Mouse (Mus musculus) Patski (cell line): ENCODE data around the gene Nav2. TPM values are rescaled to one million over a fixed set of nuclear protein-coding genes. Genes with fewer than 3 reads are reported as not detected.

Source experiments
- ATAC-seq: fragments of 100-300 bp; one replicate; pipeline ENCODE4 v1.8.0; 2021
- CTCF ChIA-PET: fragments of 350-600 bp; sonication (Branson Sonifier 250); formaldehyde crosslinking; loops from one replicate; lab custom pipeline; 2022; ENCODE audit warnings: inconsistent platforms; lab: Charles Lee
- POLR2A ChIA-PET: fragments of 350-600 bp; sonication (Branson Sonifier 250); formaldehyde crosslinking; loops from one replicate; lab custom pipeline; 2022; ENCODE audit warnings: antibody characterized with exemption, inconsistent platforms; lab: Charles Lee
- DNase-seq: peaks from one replicate; pipeline ENCODE4 v3.0.0-alpha.2; 2011; ENCODE audit warnings: low read depth, low spot score
- H3K27me3 ChIP-seq: fragments of 371-371 bp; one replicate; pipeline ENCODE4 v1.5.1; 2021
- CTCF ChIP-seq: fragments of 100-300 bp; IDR thresholded peaks from one replicate; pipeline ENCODE4 v1.5.1; 2021
- in situ Hi-C: fragments of 300-500 bp; cut with MboI; formaldehyde crosslinking; loops from 3 replicates; pipeline ENCODE4 v1.11.1; 2018; ENCODE audit warnings: low pct_unique_long_range_greater_than_20kb, mixed read lengths
- polyA plus RNA-seq: library from polyadenylated mRNA; unstranded; gene quantifications from one replicate; pipeline ENCODE4 v1.2.3, GENCODE M21; 2021

Gene Nav2
- polyA plus RNA-seq, 1 experiment from 2014 or later: 13.3 TPM

- ChIA-PET POLR2A (interaction anchor here (0.8 kb wide), 1 partner anchor 8 kb away, joined by 3 read pairs; no protein-coding TSS in a partner anchor), CTCF (interaction anchor here (0.7 to 2.0 kb wide), 2 partner anchors 12 to 68 kb away, joined by 3 to 7 read pairs; no protein-coding TSS in a partner anchor)
- peak; percentile 85 for ATAC-seq
Measured at GRCm38 (mm10) chr7:49318183-49318897, 409.8 kb downstream of the Nav2 start.

GRCm38 (mm10) chr7:49318898-49319293, 410.4 kb downstream of the Nav2 start:
- ATAC-seq: no peak
- TF ChIP-seq CTCF: no peak
- in situ Hi-C loops: no loop called here
- H3K27me3 ChIP-seq: no peaks in the 10 kb centered on the region
- no peak for DNase-seq
- CTCF ChIA-PET: interaction anchor here (1.1 kb wide), 1 partner anchor 9 kb away, joined by 3 read pairs; no protein-coding TSS in a partner anchor
- POLR2A ChIA-PET: interaction anchor here (0.5 to 0.9 kb wide), 2 partner anchors 14 to 140 kb away, joined by 3 read pairs; no protein-coding TSS in a partner anchor

More at GRCm38 (mm10) chr7:49318183-49318897, 409.8 kb downstream of the Nav2 start:
- no peak for TF ChIP-seq CTCF
- no peaks in the 10 kb centered on the region for H3K27me3 ChIP-seq
- in situ Hi-C loops: no loop called here
- DNase-seq: peak; percentile 73

DNA sequence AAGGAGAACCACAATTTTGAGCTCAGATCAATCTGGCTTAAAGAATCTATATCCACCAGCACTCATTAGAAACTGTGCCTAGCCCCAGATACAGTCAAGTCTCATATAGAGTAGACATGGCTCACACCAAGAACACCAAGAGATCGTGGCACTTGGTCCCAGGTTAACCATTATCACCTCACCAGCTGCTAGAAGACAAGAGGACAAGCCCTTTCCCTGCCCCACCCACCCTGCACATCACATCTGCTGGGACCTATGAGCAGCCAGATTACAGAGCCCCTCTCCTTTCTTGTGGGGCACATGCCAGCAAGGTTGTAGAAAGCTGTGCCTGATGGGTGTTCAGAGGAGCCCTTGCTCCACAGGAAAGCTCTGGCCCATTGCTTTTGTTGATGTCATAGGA, 411.5 kb downstream of the Nav2 start:
- TF ChIP-seq CTCF: no peak
- DNase-seq: no peak
- in situ Hi-C loops: no loop called here
- ATAC-seq: no peak
- POLR2A ChIA-PET: interaction anchor here (0.6 to 0.9 kb wide), 2 partner anchors 16 to 69 kb away, joined by 3 read pairs; no protein-coding TSS in a partner anchor
- CTCF ChIA-PET: interaction anchor here (1.1 to 1.3 kb wide), 2 partner anchors 8 to 47 kb away, joined by 3 read pairs; no protein-coding TSS in a partner anchor
- no peaks in the 10 kb centered on the region for H3K27me3 ChIP-seq

DNA sequence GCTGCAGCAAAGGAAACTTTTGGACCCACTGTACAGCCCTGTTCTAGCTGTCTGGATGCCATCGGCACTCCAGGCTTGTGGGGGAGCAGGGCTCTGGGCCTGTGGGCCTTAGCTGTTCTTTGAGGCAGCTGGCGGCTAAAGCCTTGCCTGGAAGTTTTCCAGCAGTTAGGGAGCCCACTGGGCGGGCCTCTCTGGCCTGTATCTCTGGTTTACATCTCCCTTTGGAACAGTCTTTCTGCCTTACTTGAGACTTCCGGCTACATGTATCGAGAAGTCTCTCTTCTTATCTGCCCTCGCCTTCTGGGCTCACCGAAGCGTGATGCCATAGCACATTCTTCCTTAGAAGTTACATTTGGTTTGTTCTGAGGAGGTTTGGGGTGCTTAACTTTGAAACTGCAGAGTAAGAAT, 412.6 kb downstream of the Nav2 start:
- ATAC-seq (no peak), DNase-seq (no peak)
- no peaks in the 10 kb centered on the region for H3K27me3 ChIP-seq
- ChIA-PET CTCF (interaction anchor here (1.3 to 1.8 kb wide), 2 partner anchors 19 to 48 kb away, joined by 3 to 5 read pairs; no protein-coding TSS in a partner anchor), POLR2A (no interaction called here)
- no peak for TF ChIP-seq CTCF
- in situ Hi-C loops: no loop called here

DNA sequence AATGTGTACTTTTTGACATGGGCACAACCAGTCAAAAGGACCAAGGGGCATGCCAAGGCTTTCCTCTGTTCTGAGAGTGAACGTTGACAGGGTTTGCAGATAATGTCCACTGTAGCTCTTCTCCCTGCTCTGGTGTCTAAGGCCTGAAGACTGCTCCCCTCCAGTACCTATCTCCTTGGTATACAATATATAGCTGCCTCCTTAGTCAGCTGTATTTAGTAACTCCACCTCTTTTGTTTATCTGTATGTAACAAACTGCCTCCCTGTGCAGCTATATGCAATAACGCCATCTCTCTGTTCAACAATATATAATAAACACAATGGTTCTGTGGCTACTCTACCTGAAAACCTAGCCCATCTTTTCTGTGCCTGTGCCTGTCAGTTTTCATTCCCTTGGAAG, 413.7 kb downstream of the Nav2 start:
- ATAC-seq (no peak), DNase-seq (no peak)
- POLR2A ChIA-PET: no interaction called here
- no peaks in the 10 kb centered on the region for H3K27me3 ChIP-seq
- no peak for TF ChIP-seq CTCF
- CTCF ChIA-PET: interaction anchor here (1.8 kb wide), 1 partner anchor 20 kb away, joined by 5 read pairs; no protein-coding TSS in a partner anchor
- in situ Hi-C loops: no loop called here

DNA sequence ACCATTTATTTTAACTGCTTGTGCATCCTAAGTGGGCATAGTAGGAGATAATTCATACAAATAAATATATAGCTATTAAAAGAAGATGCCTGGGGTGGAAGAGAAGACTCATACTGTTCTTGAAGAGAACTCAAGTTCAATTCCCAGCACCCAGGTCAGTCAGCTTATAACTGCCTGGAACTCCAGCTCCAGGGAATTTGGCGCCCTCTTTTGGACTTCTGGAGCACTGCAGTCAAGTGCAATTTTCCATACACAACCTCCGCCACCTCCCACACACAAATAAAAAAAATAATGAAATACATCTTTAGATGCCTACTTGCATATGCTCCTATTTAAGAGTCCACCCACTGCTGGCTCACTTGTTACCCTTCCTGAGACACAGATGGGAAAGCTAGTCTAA, 416.1 kb downstream of the Nav2 start:
- H3K27me3 ChIP-seq: no peaks in the 10 kb centered on the region
- CTCF ChIA-PET: interaction anchor here (0.8 to 1.8 kb wide), 10 partner anchors 9 to 197 kb away, joined by 3 to 4 read pairs (median 3); no protein-coding TSS in a partner anchor
- DNase-seq: no peak
- peak; percentile 59 for TF ChIP-seq CTCF
- POLR2A ChIA-PET: no interaction called here
- no peak for ATAC-seq
- in situ Hi-C loops: no loop called here

- TF ChIP-seq CTCF: no peak
- in situ Hi-C loops: no loop called here
- POLR2A ChIA-PET: interaction anchor here (1.0 kb wide), 1 partner anchor 8 kb away, joined by 3 read pairs; no protein-coding TSS in a partner anchor
- no peak for ATAC-seq
- CTCF ChIA-PET: no interaction called here
- DNase-seq: no peak
- no peaks in the 10 kb centered on the region for H3K27me3 ChIP-seq
Measured at GRCm38 (mm10) chr7:49326136-49326722, 417.7 kb downstream of the Nav2 start.

DNA sequence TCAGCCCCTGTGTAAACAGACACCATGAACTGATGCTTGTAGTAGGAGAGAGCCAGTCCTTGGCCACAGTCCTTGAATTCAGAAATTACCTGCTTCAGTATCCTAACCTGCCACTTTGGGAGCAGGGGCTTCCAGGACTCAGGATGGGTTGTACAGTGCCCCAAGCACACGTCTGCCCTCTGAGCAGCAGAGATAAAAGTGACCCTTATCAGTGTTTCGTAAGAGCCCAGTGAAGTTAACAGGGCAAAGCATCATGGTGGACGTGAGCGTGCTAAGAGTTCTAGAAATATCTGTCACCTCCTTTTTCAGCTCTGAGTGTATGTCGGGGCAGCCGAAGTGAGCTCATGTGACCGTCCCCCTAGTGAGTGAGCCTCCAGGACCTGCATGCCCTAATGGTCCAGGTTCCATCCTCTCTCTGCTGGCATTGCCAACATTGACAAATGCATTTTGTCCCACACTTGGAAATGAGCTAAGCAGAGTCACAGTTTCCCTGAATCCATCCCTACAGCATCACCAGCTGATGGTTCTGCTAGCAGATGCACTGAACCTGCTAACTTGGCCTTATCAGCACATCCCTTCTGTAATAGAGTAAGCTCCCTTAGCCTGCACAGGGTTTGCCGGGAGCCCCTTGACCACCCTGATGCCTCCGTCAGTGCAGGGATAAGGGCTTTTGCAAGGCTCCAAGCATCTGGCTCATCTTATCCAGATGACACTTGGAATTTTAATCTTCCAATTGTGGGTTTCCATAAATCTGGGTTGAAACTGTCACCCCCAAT, 418.6 kb downstream of the Nav2 start:
- in situ Hi-C loops: no loop called here
- DNase-seq (no peak), ATAC-seq (no peak)
- H3K27me3 ChIP-seq: no peaks in the 10 kb centered on the region
- ChIA-PET CTCF (interaction anchor here (1.1 kb wide), 1 partner anchor 8 kb away, joined by 3 read pairs; no protein-coding TSS in a partner anchor), POLR2A (interaction anchor here (1.0 kb wide), 1 partner anchor 9 kb away, joined by 3 read pairs; no protein-coding TSS in a partner anchor)
- no peak for TF ChIP-seq CTCF

GRCm38 (mm10) chr7:49330181-49330580, 421.7 kb downstream of the Nav2 start:
- DNase-seq (no peak), ATAC-seq (no peak)
- in situ Hi-C loops: no loop called here
- ChIA-PET POLR2A (no interaction called here), CTCF (interaction anchor here (0.8 to 1.4 kb wide), 2 partner anchors 18 to 198 kb away, joined by 3 to 4 read pairs; no protein-coding TSS in a partner anchor)
- H3K27me3 ChIP-seq: no peaks in the 10 kb centered on the region
- TF ChIP-seq CTCF: no peak

DNA sequence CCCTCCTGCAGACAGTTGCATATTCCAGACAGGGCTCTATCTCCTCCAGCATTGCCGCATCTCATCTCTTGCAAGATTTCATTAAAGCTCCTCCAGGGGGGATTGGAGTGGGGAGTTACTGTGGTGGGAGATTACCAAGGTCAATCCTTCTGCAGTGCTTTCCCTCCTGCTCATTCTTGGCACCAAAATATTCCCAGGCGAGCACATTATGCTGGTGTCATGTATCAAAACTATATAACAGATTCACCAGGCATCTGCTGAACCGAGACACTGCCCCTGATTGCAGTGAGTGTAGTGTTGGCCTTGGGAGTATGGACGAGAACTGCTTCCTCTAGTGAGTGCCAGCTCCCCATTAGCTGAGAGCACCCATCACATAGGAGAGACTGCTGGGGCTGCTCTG, 423.4 kb downstream of the Nav2 start:
- ChIA-PET POLR2A (no interaction called here), CTCF (no interaction called here)
- no peak for ATAC-seq
- DNase-seq: no peak
- no peak for TF ChIP-seq CTCF
- H3K27me3 ChIP-seq: no peaks in the 10 kb centered on the region
- in situ Hi-C loops: no loop called here
